Mouse (Mus musculus): ENCODE measurements at regions not wholly inside any gene's neighbourhood (a gene's known extent, or its start where the extent isn't known, plus 50 kb on each side); places are given as distances from the start of the nearest gene placed in this dataset.
"Not testable (repeated sequence)": the region's sequence is repeated elsewhere in the genome, so short reads cannot be mapped to it uniquely, and the experiment has no call there.

DNA sequence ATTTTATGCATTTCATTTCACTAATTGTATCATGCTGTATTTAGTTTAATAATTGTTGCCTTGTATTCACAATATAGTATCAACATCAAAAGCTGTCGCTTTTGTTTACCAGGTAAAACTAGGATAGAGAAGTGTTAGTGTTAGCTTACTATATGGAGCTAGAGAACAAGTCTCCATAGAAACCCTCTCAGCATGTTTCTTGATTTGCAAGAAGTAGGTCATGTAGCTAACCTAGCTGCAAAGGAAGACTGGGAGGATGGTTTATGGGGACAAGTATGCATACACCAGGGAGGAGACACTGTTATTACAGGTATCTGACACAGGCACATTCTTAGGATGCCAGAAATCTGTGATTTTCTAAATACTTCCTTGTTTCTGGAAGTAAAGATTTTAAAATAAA lies 357.3 kb upstream of the Gnai1 start:
- Histone ChIP-seq H3K27me3 (ENCODE audit: insufficient read depth, low read length) (no peaks in the 10 kb centered on the region), H3K4me1 (ENCODE audit: insufficient read depth) (no peaks in the 10 kb centered on the region), H3K27ac (ENCODE audit: low read depth, low read length) (no peak overlapping the region), H3K36me3 (ENCODE audit: insufficient read depth) (no peaks in the 10 kb centered on the region), H3K4me3 (ENCODE audit: low read depth, low read length) (no peak overlapping the region), H3K4me2 (ENCODE audit: low read depth) (no peak overlapping the region), H3K9ac (no peak overlapping the region), H3K9me3 (ENCODE audit: low read length) (no peaks in the 10 kb centered on the region)
- ATAC-seq (no peak), DNase-seq (peak; percentile 1)
- 96% methylated on average over 1 of the region's 1 CpGs for WGBS
- no peak for TF ChIP-seq CTCF (IDR thresholded peaks at IDR 0.05; ENCODE audit: low read depth)

DNA sequence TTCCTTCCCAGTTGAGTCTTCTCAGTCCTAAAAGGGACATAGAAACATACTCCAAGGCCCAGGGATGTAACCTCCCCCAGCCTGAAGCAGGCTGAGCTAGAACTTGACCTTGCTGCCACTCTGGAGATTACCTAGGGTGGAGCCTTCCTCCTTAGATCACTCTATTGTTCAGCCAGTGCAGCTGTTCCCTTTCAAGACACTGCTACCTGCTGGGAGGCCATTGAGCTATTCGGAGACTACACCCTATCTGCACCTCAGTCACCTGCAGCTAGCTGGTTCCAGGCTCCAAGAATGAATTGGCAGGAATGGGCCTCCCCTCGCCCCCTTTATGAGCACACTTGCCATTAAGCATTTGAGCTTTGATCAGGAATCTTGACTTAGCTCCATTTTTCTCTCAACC lies 328.3 kb upstream of the Gnai1 start:
- H3K27me3 ChIP-seq (ENCODE audit: insufficient read depth, low read length): no peaks in the 10 kb centered on the region
- ATAC-seq (no peak), DNase-seq (no peak)
- no peak overlapping the region for H3K4me3 ChIP-seq (ENCODE audit: low read depth, low read length)
- no peaks in the 10 kb centered on the region for H3K36me3 ChIP-seq (ENCODE audit: insufficient read depth)
- 28% methylated on average over 2 of the region's 2 CpGs for whole genome bisulfite sequencing
- H3K9me3 ChIP-seq (ENCODE audit: low read length): no peaks in the 10 kb centered on the region
- H3K4me2 ChIP-seq (ENCODE audit: low read depth): no peak overlapping the region
- no peak for TF ChIP-seq CTCF (IDR thresholded peaks at IDR 0.05; ENCODE audit: low read depth)
- no peak overlapping the region for H3K9ac ChIP-seq
- no peak overlapping the region for H3K27ac ChIP-seq (ENCODE audit: low read depth, low read length)
- H3K4me1 ChIP-seq (ENCODE audit: insufficient read depth): no peaks in the 10 kb centered on the region

GRCm38 (mm10) chr5:18687341-18687740 lies 327.2 kb upstream of the Gnai1 start:
- no peak for TF ChIP-seq CTCF (IDR thresholded peaks at IDR 0.05; ENCODE audit: low read depth)
- no peak overlapping the region for H3K27ac ChIP-seq (ENCODE audit: low read depth, low read length)
- no peak overlapping the region for H3K9ac ChIP-seq
- H3K4me2 ChIP-seq (ENCODE audit: low read depth): no peak overlapping the region
- H3K4me3 ChIP-seq (ENCODE audit: low read depth, low read length): no peak overlapping the region
- no peaks in the 10 kb centered on the region for H3K27me3 ChIP-seq (ENCODE audit: insufficient read depth, low read length)
- DNase-seq (no peak), ATAC-seq (no peak)
- no peaks in the 10 kb centered on the region for H3K9me3 ChIP-seq (ENCODE audit: low read length)
- WGBS: 98% methylated on average over 3 of the region's 3 CpGs
- no peaks in the 10 kb centered on the region for H3K4me1 ChIP-seq (ENCODE audit: insufficient read depth)
- H3K36me3 ChIP-seq (ENCODE audit: insufficient read depth): no peaks in the 10 kb centered on the region

GRCm38 (mm10) chr5:18653925-18654324 lies 293.8 kb upstream of the Gnai1 start:
- Histone ChIP-seq H3K4me2 (ENCODE audit: low read depth) (no peak overlapping the region), H3K36me3 (ENCODE audit: insufficient read depth) (no peaks in the 10 kb centered on the region), H3K4me3 (ENCODE audit: low read depth, low read length) (no peak overlapping the region), H3K9ac (no peak overlapping the region), H3K9me3 (ENCODE audit: low read length) (0 out of 2 replicates have a peak, but pooled peaks cover 5% of the 10 kb centered on the region), H3K4me1 (ENCODE audit: insufficient read depth) (no peaks in the 10 kb centered on the region), H3K27me3 (ENCODE audit: insufficient read depth, low read length) (no peaks in the 10 kb centered on the region), H3K27ac (ENCODE audit: low read depth, low read length) (no peak overlapping the region)
- no peak for TF ChIP-seq CTCF (IDR thresholded peaks at IDR 0.05; ENCODE audit: low read depth)
- ATAC-seq (no peak), DNase-seq (no peak)

DNA sequence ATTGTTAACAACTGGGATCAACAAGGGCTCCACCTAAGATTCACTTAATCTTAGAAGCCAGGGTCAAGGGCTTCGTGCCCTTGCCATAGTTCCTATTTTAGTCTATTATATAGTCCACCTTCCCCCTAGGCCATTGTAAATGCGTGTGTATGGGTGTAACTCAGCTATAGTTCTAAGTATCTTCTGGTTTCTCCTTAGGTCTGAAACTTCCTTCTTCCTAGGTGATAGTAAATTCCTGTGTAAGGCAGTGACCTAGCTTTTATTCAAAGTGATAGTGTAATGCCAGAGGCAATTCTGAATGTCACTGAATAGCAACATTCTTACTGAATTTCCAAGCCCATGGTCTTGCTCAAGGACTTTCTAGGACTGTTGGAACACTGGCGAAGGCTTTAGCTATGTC lies 270.7 kb upstream of the Gnai1 start:
- not testable (repeated sequence) for ATAC-seq; H3K4me1 ChIP-seq (ENCODE audit: insufficient read depth); H3K4me3 ChIP-seq (ENCODE audit: low read depth, low read length); H3K4me2 ChIP-seq (ENCODE audit: low read depth); H3K36me3 ChIP-seq (ENCODE audit: insufficient read depth); H3K9ac ChIP-seq; DNase-seq; H3K27ac ChIP-seq (ENCODE audit: low read depth, low read length); H3K27me3 ChIP-seq (ENCODE audit: insufficient read depth, low read length); H3K9me3 ChIP-seq (ENCODE audit: low read length)
- 74% methylated on average over 2 of the region's 3 CpGs for WGBS

Data from forebrain, postnatal 0 days (tissue).